Mouse (Mus musculus): ENCODE measurements at regions not wholly inside any gene's neighbourhood (a gene's known extent, or its start where the extent isn't known, plus 50 kb on each side); places are given as distances from the start of the nearest gene placed in this dataset.

DNA sequence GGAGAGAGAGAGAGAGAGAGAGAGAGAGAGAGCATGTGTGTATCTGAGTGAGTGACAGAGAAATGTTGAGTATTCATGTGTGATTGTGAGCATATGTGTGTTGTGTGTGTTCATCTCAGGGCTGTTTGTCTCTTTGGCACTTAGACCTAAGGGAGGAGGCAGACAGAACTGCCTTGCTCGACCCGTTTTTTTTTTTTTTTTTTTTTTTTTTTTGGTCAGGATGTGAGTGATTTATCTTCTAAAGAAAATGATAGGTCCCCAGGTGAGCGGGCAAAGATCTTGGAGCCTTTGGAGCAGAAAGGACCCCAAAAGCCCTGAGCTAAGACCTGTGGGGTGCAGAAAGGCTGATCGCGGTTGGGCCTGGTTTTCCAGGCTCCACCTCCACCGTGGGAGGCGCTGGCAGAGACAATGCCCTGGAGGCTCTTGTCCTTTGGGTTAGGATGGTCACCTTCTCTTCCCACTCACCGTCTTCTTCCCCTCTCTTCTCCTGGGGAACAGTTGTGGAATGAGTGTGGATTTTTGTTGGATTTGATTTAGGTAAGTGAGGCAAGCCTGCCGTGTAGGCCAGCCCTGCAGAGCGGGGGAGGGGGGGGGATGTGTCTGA is 147.1 kb upstream of the Ttc29 start:
- TF ChIP-seq POLR2A (IDR thresholded peaks at IDR 0.05; ENCODE audit: extremely low read depth, insufficient read depth, low read length) (no peak), CTCF (IDR thresholded peaks at IDR 0.05; ENCODE audit: low read depth, low read length) (no peak)
